Mouse (Mus musculus): ENCODE results near the gene Rnase11. TPM values are rescaled to one million over a fixed set of nuclear protein-coding genes. Genes with fewer than 3 reads are reported as not detected.
"Not testable (repeated sequence)": the region's sequence is repeated elsewhere in the genome, so short reads cannot be mapped to it uniquely, and the experiment has no call there.

Gene Rnase11
- polyA plus RNA-seq (2014; fragmentation: Nextera tagmentation; extraction: Ambion mirVana): not detected in 2 replicates

- H3K9ac ChIP-seq (replicated peaks; ENCODE audit: low read depth, low read length): no peak within 1 kb of the TSS
- H3K4me1 ChIP-seq (ENCODE audit: control insufficient read depth, insufficient read depth, low read length): 0 out of 2 replicates have a peak, but pooled peaks cover 6% of the 10 kb centered on the region
- ATAC-seq (ENCODE audit: insufficient number of reproducible peaks, insufficient read depth, low FRiP score, low read depth): no peak
- H3K9me3 ChIP-seq (ENCODE audit: control insufficient read depth, low read depth, low read length): no peaks in the 10 kb centered on the region
- no peak within 1 kb of the TSS for H3K4me3 ChIP-seq (ENCODE audit: low read depth, low read length)
- no peak within 1 kb of the TSS for H3K27ac ChIP-seq (ENCODE audit: low read length)
- WGBS: 88% methylated on average over 2 of the region's 2 CpGs
- H3K4me2 ChIP-seq (replicated peaks; ENCODE audit: low read depth, low read length): no peak within 1 kb of the TSS
- no peaks in the 10 kb centered on the region for H3K36me3 ChIP-seq (ENCODE audit: control insufficient read depth, insufficient read depth, low read length)
- no peaks in the 10 kb centered on the region for H3K27me3 ChIP-seq (ENCODE audit: control insufficient read depth, insufficient read depth, low read length)
These were observed at the start of gene Rnase11 for GRCm38 (mm10) chr14:51050063-51050462. Rnase11 (minus strand) TSS chr14:51050163.

- ATAC-seq (ENCODE audit: insufficient number of reproducible peaks, insufficient read depth, low FRiP score, low read depth): no peak
- no peaks in the 10 kb centered on the region for H3K9me3 ChIP-seq (ENCODE audit: control insufficient read depth, low read depth, low read length)
- no peak overlapping the region for H3K4me2 ChIP-seq (replicated peaks; ENCODE audit: low read depth, low read length)
- no peaks in the 10 kb centered on the region for H3K36me3 ChIP-seq (ENCODE audit: control insufficient read depth, insufficient read depth, low read length)
- 0 out of 2 replicates have a peak, but pooled peaks cover 2% of the 10 kb centered on the region for H3K4me1 ChIP-seq (ENCODE audit: control insufficient read depth, insufficient read depth, low read length)
- no peak overlapping the region for H3K27ac ChIP-seq (ENCODE audit: low read length)
- H3K9ac ChIP-seq (replicated peaks; ENCODE audit: low read depth, low read length): no peak overlapping the region
- H3K27me3 ChIP-seq (ENCODE audit: control insufficient read depth, insufficient read depth, low read length): no peaks in the 10 kb centered on the region
- 96% methylated on average over 11 of the region's 11 CpGs for WGBS
- H3K4me3 ChIP-seq (ENCODE audit: low read depth, low read length): no peak overlapping the region
These were observed 49.0 kb upstream of the Rnase11 start for GRCm38 (mm10) chr14:51098921-51099320.

DNA sequence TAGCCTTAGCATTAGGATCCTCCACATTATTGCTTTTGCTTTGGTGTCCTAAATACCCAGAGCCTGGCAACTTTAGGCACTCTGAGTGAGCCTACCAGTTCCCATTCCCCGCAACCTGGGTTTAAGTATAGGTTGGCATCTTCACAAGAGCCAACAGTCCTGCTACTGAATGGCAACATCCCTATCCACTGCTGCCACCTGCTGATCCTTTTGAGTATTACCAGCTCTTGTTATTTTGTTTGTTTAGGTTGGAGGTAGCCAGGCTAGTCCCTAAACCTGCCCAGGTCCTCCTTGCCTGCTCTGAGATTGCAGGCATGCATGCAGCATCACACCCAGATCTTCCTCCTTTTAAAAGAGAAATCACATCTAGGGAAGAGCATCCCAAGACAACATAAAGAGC lies 48.3 kb upstream of the Rnase11 start:
- ATAC-seq (ENCODE audit: insufficient number of reproducible peaks, insufficient read depth, low FRiP score, low read depth): not testable (repeated sequence)

GRCm38 (mm10) chr14:51095736-51096524 lies 46.0 kb upstream of the Rnase11 start:
- WGBS: 33% methylated on average over 9 of the region's 9 CpGs
- no peak overlapping the region for H3K4me3 ChIP-seq (ENCODE audit: low read depth, low read length)
- no peaks in the 10 kb centered on the region for H3K27me3 ChIP-seq (ENCODE audit: control insufficient read depth, insufficient read depth, low read length)
- H3K4me2 ChIP-seq (replicated peaks; ENCODE audit: low read depth, low read length): no peak overlapping the region
- H3K4me1 ChIP-seq (ENCODE audit: control insufficient read depth, insufficient read depth, low read length): 0 out of 2 replicates have a peak, but pooled peaks cover 7% of the 10 kb centered on the region
- no peaks in the 10 kb centered on the region for H3K36me3 ChIP-seq (ENCODE audit: control insufficient read depth, insufficient read depth, low read length)
- H3K27ac ChIP-seq (ENCODE audit: low read length): no peak overlapping the region; the same call in 1 of the 2 replicates
- ATAC-seq (ENCODE audit: insufficient number of reproducible peaks, insufficient read depth, low FRiP score, low read depth): peak; percentile 73
- H3K9me3 ChIP-seq (ENCODE audit: control insufficient read depth, low read depth, low read length): no peaks in the 10 kb centered on the region
- no peak overlapping the region for H3K9ac ChIP-seq (replicated peaks; ENCODE audit: low read depth, low read length)

More for the DNA sequence above, 48.3 kb upstream of the Rnase11 start:
- 40% methylated on average over 1 of the region's 1 CpGs for WGBS
- not testable (repeated sequence) for H3K9me3 ChIP-seq (ENCODE audit: control insufficient read depth, low read depth, low read length); H3K4me3 ChIP-seq (ENCODE audit: low read depth, low read length); H3K4me1 ChIP-seq (ENCODE audit: control insufficient read depth, insufficient read depth, low read length); H3K27ac ChIP-seq (ENCODE audit: low read length); H3K9ac ChIP-seq (replicated peaks; ENCODE audit: low read depth, low read length); H3K27me3 ChIP-seq (ENCODE audit: control insufficient read depth, insufficient read depth, low read length); H3K36me3 ChIP-seq (ENCODE audit: control insufficient read depth, insufficient read depth, low read length); H3K4me2 ChIP-seq (replicated peaks; ENCODE audit: low read depth, low read length)

GRCm38 (mm10) chr14:51094921-51095320 lies 45.0 kb upstream of the Rnase11 start:
- H3K36me3 ChIP-seq (ENCODE audit: control insufficient read depth, insufficient read depth, low read length): no peaks in the 10 kb centered on the region
- no peak overlapping the region for H3K4me3 ChIP-seq (ENCODE audit: low read depth, low read length)
- 0 out of 2 replicates have a peak, but pooled peaks cover 7% of the 10 kb centered on the region for H3K4me1 ChIP-seq (ENCODE audit: control insufficient read depth, insufficient read depth, low read length)
- no peak for ATAC-seq (ENCODE audit: insufficient number of reproducible peaks, insufficient read depth, low FRiP score, low read depth)
- no peaks in the 10 kb centered on the region for H3K9me3 ChIP-seq (ENCODE audit: control insufficient read depth, low read depth, low read length)
- H3K27ac ChIP-seq (ENCODE audit: low read length): no peak overlapping the region
- no peak overlapping the region for H3K9ac ChIP-seq (replicated peaks; ENCODE audit: low read depth, low read length)
- no peaks in the 10 kb centered on the region for H3K27me3 ChIP-seq (ENCODE audit: control insufficient read depth, insufficient read depth, low read length)
- no peak overlapping the region for H3K4me2 ChIP-seq (replicated peaks; ENCODE audit: low read depth, low read length)
- WGBS: 70% methylated on average over 9 of the region's 9 CpGs

- H3K9me3 ChIP-seq (ENCODE audit: control insufficient read depth, low read depth, low read length): no peaks in the 10 kb centered on the region
- 0 out of 2 replicates have a peak, but pooled peaks cover 7% of the 10 kb centered on the region for H3K4me1 ChIP-seq (ENCODE audit: control insufficient read depth, insufficient read depth, low read length)
- H3K27me3 ChIP-seq (ENCODE audit: control insufficient read depth, insufficient read depth, low read length): no peaks in the 10 kb centered on the region
- no peak overlapping the region for H3K4me3 ChIP-seq (ENCODE audit: low read depth, low read length)
- 84% methylated on average over 5 of the region's 5 CpGs for WGBS
- no peak overlapping the region for H3K9ac ChIP-seq (replicated peaks; ENCODE audit: low read depth, low read length)
- H3K4me2 ChIP-seq (replicated peaks; ENCODE audit: low read depth, low read length): no peak overlapping the region
- ATAC-seq (ENCODE audit: insufficient number of reproducible peaks, insufficient read depth, low FRiP score, low read depth): no peak
- no peak overlapping the region for H3K27ac ChIP-seq (ENCODE audit: low read length)
- no peaks in the 10 kb centered on the region for H3K36me3 ChIP-seq (ENCODE audit: control insufficient read depth, insufficient read depth, low read length)
These were observed 44.3 kb upstream of the Rnase11 start for GRCm38 (mm10) chr14:51094096-51094875.

DNA sequence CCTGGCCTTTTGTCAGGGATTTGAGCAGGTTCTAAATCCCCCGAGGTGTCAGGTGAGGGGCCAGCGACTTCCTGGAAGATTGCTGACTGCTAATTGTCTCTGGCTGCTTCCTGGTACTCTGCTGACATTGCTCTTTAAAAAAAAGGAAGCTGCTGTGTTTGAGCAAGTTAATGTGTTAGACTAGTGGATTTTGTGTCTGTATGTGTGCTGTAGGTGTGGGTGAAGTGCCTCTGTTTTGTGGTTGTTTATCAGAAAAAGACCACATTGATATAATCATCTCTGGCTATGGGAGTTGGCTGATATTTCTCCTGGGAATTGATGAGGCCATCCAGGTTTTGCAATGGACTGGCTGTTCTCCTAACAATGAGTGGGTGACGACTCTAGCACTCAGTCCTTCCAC lies 43.5 kb upstream of the Rnase11 start:
- 19% methylated on average over 3 of the region's 3 CpGs for WGBS
- no peaks in the 10 kb centered on the region for H3K9me3 ChIP-seq (ENCODE audit: control insufficient read depth, low read depth, low read length)
- H3K4me1 ChIP-seq (ENCODE audit: control insufficient read depth, insufficient read depth, low read length): 0 out of 2 replicates have a peak, but pooled peaks cover 7% of the 10 kb centered on the region
- no peak overlapping the region for H3K9ac ChIP-seq (replicated peaks; ENCODE audit: low read depth, low read length)
- no peaks in the 10 kb centered on the region for H3K36me3 ChIP-seq (ENCODE audit: control insufficient read depth, insufficient read depth, low read length)
- H3K27me3 ChIP-seq (ENCODE audit: control insufficient read depth, insufficient read depth, low read length): no peaks in the 10 kb centered on the region
- no peak for ATAC-seq (ENCODE audit: insufficient number of reproducible peaks, insufficient read depth, low FRiP score, low read depth)
- H3K4me2 ChIP-seq (replicated peaks; ENCODE audit: low read depth, low read length): no peak overlapping the region
- H3K27ac ChIP-seq (ENCODE audit: low read length): no peak overlapping the region
- H3K4me3 ChIP-seq (ENCODE audit: low read depth, low read length): no peak overlapping the region

- ATAC-seq (ENCODE audit: insufficient number of reproducible peaks, insufficient read depth, low FRiP score, low read depth): no peak
- H3K27ac ChIP-seq (ENCODE audit: low read length): peak overlapping the region; percentile 27; the same call in 1 of the 2 replicates
- H3K4me2 ChIP-seq (replicated peaks; ENCODE audit: low read depth, low read length): peak overlapping the region; percentile 63
- H3K27me3 ChIP-seq (ENCODE audit: control insufficient read depth, insufficient read depth, low read length): no peaks in the 10 kb centered on the region
- 0 out of 2 replicates have a peak, but pooled peaks cover 7% of the 10 kb centered on the region for H3K4me1 ChIP-seq (ENCODE audit: control insufficient read depth, insufficient read depth, low read length)
- no peak overlapping the region for H3K9ac ChIP-seq (replicated peaks; ENCODE audit: low read depth, low read length)
- no peaks in the 10 kb centered on the region for H3K9me3 ChIP-seq (ENCODE audit: control insufficient read depth, low read depth, low read length)
- peak overlapping the region; percentile 52 for H3K4me3 ChIP-seq (ENCODE audit: low read depth, low read length)
- no peaks in the 10 kb centered on the region for H3K36me3 ChIP-seq (ENCODE audit: control insufficient read depth, insufficient read depth, low read length)
- WGBS: 40% methylated on average over 8 of the region's 8 CpGs
These were observed 42.2 kb upstream of the Rnase11 start for GRCm38 (mm10) chr14:51092073-51092620.
